Mouse (Mus musculus) spleen, embryonic (tissue): Measurements from ENCODE around the gene Zic5.

Experiments used
- CTCF ChIA-PET: fragments of 350-600 bp; sonication (Branson Sonifier 250); formaldehyde crosslinking; loops from one replicate; lab custom pipeline; 2022; lab: Charles Lee

Gene Zic5

DNA sequence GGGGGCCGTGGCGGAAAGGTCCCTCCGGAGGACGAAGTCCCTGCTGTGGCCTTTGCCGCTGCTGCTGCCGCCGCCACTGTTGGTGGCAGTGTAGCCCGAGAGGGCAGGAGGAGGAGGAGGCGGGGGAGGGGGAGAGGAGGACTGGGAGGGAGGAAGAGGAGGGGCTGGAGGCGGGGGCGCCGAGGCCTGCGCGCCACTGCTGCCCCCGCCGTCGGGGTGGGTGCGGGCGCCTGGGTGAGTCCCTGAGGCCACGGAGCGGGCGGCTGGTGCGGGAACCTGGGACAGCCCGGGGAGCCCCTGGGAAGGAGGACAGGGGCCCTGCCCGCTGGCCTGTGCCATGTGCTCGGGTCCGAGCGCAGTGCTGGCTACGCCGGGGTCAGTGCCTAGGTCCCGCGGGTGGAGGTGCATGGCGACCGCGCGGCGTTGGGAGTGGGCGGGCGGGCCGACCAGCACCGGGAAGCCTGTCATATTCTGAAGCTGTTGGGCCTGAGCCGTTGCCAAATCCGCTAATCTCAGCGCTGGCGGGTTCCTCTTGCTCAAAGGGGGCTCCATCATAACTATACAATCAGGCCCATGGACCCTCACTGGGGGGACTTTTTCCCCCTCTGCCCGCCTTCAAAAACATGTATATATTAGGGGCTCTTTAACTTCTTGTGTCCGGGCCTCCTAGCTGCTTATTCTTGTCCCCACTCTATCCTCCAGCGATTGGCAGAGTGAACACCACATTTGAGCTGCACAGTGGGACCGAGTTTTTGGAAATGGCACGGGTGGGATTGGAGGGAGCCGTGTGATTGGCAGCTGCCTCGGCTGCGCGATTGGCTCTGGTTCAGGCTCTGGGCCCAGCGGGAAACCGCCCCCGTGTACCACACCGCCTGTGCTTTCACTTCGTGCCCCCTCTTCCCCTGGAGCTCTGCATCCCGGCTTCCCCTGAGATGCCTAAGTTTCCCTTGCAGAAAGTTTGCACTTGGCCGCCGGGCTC lies at the start of gene Zic5:
Zic5 (minus strand) TSS at position 915 of the 979 bp plus-strand sequence.
- CTCF ChIA-PET: interaction anchor here (0.7 kb wide), 2 partner anchors 14 to 22 kb away, joined by 3 to 6 read pairs; no protein-coding TSS in a partner anchor

DNA sequence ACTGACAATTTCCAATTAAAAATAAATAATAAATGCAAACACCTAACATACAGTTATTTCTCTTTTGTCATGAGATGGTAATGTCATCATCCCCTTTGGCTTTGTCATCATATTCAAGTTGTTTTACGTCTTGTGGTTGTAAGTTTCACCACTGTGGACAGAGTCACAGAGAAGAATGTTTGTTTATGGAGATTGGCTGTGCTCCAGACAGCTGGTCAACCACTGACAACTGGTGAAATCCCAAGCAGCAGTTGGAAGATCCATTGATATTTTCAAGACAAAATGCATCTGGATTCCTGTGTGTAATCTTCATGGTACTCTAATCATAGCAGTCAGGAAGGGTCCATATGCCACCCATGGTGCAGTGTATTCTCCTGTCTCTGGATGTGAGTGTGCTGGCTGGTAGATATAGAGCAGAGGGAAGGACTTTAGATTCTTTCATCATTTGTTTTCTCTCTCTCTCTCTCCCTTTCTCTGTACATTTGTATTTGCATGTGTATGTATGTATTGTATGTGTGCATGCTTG lies 48.1 kb upstream of the Zic5 start:
- CTCF ChIA-PET: no interaction called here

DNA sequence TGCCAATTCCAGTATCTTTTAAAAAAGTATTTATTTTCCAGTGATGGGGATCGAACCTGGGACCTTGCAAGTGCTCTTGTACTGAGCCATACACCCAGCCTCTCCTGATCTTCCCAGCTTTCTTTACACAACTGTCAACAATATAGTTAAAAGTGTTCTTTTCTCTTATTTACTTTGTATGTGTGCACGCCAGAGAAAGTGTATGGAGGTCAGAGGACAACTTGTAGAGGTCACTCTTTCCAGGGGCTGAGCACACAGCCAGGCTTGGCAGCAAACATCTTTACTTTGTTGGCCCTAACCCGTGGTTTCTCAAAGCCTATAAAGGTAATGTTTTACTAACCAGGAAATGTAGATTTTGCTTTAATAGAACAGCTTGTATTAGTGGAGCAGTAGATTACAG lies 46.0 kb upstream of the Zic5 start:
- CTCF ChIA-PET: no interaction called here

DNA sequence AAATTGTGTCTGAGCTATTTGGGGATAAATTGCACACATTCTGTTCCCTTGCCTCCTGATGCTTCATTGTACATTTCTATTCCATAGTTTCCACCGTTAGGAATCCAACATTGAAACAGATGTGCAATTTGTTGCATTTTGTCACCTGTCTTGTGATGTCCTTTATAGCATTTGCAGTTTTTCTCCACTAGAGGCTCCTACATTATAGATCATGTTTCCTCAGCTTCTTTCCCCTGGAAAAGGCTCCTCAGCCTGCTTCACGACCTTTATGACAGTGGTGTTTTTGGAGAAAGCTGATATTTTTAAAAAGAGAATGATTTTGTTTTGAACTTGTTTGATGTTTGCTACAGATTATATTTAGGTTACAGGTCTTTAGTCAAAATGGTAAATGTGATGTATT lies 43.6 kb upstream of the Zic5 start:
- CTCF ChIA-PET: interaction anchor here (0.6 kb wide), 1 partner anchor 26 kb away, joined by 3 read pairs; no protein-coding TSS in a partner anchor

DNA sequence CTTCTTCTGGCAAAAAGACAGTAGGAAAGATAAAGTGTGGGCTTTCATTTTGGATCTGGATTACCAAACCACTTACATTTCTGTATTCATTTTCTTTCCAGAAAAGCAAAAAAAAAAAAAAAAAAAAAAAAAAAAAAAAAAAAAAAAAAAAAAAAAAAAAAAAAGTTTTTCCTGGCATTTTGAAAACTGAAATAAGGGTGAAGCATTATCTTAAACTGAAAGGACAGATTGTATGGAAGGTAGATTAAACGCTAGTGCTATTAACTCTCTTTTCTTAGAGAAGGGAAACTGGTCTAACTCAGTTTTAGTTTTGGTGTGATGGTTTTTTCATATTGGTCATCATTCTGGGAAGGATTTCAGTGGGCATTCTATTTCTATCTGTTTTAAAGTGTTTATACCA lies 26.5 kb upstream of the Zic5 start:
- CTCF ChIA-PET: no interaction called here

DNA sequence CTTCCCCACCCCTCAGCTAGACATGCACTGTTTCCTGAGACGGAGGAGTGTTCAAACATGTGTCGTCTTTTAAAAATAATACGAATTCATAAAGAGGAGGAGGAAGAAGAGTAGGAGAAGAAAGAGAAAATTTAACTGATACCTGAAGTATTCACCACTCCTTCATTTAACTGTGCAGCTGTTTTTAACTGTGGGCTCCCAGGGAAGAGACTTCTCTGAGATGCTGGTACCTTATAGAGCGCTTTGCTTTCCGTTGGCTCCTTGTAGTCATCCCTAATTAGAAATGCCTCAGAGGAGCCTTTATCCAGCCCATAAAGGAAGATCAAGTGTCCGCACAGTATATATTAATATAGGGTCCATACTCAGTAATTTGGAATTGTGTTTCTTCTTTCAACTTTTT lies 26.0 kb upstream of the Zic5 start:
- CTCF ChIA-PET: interaction anchor here (0.9 kb wide), 1 partner anchor 23 kb away, joined by 3 read pairs; no protein-coding TSS in a partner anchor

DNA sequence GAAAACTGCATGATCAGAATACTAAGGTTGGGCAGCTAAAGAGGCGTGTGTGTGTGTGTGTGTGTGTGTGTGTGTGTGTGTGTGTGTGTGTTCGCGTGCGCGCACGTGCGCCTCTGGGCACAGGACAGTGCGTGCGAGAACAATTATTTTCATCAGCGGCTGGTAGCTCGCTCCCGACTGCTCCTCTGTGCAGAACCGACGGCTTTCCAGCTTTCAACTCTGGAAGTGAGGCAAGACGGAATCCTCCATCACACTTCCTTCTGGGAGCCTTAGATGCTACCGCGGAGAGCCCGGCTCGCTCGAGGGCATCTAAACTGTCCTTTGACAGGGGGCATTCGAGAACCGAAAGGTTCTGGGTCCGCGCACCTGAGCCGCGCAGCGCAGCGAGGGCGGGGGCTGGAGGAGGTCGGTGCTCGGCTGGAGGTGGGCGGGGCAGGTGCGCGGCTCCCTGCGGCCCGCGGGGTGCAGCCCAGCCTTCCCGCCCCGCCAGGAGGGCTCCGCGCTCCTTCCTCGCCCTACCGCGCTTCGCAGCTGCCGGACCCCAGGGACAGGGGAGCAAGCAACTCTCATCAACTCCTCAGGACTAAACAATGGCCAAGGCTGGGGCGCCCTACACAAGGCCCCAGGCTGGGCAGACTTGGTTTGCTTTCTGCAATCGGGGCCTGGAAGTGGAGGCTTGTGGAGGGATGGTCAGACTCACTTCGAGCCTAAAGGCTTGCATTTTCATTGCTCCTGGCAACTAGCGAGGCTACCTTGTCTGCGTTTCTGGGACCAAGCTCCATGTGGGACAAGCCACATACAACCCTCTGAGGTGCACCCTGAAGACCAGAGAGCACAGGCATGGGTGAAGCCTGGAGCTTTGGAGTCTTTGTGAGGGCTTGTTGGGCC lies 25.2 kb upstream of the Zic5 start, which contains the start of gene Gm10837:
Gm10837 (plus strand) TSS at position 146 of the 888 bp plus-strand sequence.
- CTCF ChIA-PET: interaction anchor here (0.6 to 0.9 kb wide), 2 partner anchors 22 to 225 kb away, joined by 3 to 5 read pairs; no protein-coding TSS in a partner anchor

DNA sequence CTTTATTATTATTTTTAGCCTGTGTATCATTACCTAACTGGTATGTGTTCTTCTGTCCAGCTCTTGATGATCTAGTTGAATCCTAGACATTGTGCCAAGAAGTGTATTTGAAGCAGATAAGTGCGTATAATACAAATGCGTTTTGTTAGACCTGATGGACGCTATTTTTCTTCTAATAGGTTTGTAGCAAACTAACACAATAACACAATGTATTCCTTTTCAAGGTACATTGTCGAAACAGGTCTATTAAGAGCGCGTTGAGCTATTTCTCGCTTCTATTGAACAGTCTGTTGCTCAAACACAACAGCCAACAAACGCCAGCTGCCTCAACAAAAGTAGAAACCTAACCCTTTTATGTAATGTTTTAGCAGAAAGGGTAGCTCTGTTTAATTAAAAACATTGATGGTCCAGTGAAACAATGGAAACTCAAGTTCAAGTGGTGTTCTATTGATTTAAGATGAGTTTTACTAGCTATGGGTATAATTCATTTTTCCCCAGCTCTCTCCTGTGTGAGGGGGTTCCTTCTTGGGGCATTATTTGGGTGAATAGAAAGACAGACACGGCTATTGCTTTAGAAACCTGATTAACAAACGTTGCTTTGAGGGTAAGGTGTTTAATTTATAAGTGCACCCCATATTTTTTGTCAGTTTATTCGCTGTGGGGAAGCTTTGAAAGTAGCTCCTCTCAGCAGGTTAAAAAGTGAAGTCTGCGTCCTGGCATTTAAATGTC lies 24.4 kb upstream of the Zic5 start:
- CTCF ChIA-PET: interaction anchor here (0.7 to 1.1 kb wide), 2 partner anchors 13 to 549 kb away, joined by 3 read pairs; no protein-coding TSS in a partner anchor

DNA sequence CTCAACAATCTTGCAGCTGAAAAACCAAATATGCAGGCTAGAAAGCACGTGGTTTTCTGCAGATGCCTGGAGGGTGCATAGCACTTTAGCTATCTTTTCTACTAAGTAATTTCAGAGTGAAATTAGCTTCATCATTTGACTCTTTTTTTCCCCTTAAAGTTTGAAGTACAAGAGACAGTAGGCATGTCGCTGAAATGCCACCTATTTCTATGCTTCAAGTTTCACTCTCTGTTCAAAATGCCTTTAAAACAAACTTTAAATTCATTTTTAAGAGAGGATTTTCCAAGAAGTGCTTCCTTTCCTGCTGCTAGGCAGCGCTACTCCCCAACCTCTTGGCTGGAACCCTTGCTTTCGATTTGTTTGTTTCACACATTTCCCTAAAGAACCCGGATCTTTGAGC lies 23.6 kb upstream of the Zic5 start:
- CTCF ChIA-PET: interaction anchor here (1.1 kb wide), 1 partner anchor 12 kb away, joined by 3 read pairs; no protein-coding TSS in a partner anchor

DNA sequence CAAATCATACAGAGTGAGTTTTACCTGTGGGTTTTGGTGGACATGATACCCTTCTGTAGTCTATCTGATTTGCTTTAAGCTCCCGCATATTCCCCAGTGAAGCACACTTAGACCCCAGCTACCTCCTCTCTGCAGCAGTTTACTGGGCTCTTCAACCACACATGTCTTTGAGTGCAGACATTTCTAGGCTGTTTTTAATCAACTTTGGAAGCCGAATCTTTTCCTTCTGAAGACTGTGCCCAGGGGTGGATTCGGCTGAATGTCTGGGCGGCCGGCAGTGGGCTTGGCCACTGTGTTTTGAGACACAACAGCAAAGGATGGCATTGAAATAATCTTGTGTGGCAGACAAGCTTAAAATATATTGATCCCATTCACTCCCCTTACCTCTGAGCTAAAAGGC lies 21.9 kb upstream of the Zic5 start:
- CTCF ChIA-PET: interaction anchor here (0.5 to 0.7 kb wide), 2 partner anchors 9 to 23 kb away, joined by 3 to 5 read pairs; no protein-coding TSS in a partner anchor

DNA sequence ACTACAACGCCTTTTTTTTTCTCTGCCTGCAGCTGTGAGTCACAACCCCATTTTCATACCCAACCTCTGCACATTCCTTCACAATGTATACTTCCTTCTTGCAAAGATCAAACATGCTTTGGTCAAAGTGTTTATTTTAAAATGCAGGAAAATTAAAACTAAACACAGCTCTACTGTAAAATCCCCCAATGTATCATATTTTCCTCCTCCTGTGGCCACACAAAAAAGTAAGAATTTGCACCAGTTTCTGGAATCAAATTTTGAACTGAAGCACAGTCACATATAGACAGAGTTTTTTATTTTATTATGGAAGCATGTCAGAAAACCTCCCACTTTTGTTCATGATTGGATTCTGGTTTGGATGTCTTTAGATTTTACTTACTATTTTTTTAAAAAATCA lies 21.1 kb upstream of the Zic5 start:
- CTCF ChIA-PET: interaction anchor here (0.5 kb wide), 1 partner anchor 22 kb away, joined by 3 read pairs; no protein-coding TSS in a partner anchor

DNA sequence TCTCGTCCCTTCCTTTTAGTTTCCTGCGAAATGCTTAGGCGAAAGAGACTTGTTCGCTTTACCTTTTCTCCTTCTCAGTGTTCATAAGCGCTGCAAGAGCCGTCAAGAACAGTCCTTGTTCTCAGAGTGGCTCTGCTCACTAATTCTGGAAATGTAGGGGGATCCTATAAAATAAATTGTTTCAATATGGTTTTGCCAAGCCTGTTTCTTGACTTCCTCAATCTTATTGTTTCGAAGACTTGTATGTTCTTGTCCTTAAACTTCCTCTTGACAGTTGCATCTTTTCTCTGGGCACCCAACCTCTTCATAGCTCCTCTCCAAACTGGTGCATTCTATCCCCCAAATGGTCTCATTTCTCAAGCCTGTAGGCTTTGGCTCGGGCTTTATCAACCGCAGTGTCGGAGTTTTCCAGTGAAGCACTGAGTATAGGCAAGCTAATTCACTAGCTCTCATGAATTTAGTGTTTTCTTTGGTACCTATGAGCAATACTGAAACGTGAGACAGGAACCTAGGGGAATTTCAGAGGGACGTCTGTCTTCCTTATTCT lies 20.2 kb upstream of the Zic5 start:
- CTCF ChIA-PET: no interaction called here

DNA sequence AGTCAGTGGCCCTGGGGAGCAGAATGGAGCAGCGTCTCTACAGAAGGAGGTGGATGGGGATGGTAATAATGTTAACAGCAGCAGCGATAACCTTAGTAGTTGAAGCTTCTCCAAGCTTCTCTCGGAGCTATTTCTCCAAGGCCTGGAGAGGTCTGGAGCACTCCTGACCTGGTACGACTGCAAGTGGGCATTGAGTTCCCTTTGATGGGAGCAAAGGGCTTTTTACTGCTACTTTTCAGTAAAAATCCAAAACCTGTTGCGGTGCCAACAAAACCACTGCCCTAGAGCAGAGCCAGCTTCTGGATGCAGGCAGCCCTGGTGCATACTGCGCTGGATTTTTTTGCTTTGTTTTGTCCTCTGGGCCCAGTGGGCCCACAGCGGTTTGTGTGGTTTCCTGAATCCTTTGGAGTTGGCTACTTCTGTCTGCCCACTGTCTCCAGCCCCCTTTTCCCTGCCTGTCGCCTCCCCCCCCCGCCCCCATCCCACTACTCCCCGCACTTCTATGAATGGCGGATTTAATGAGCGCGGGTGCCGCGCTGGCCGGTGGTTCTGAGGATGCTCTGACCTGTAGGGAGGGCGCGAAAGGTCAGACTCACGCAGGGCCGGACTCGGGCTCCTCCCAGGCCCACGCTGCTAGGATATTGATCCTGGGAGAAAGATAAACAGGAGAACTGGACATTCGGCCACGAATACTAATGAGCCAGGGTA lies 19.5 kb upstream of the Zic5 start:
- CTCF ChIA-PET: no interaction called here

DNA sequence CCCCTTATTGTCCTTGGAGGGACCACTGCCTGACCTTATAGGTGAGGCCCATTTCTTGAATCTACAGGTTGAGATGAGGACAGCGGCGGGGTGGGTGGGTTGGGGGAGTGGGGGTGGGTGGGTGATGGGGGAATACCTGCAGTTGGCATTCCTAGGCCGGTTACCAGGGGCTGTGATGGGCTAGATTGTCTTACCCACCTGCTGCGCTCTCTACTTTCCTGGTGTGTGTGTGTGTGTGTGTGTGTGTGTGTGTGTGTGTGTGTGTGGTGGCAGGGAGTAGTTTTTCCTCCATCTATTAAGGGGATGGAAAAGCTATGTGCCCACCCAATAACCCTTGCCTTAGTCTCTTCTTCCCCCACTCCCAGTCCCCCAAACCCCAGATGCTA lies 19.0 kb upstream of the Zic5 start:
- CTCF ChIA-PET: no interaction called here

DNA sequence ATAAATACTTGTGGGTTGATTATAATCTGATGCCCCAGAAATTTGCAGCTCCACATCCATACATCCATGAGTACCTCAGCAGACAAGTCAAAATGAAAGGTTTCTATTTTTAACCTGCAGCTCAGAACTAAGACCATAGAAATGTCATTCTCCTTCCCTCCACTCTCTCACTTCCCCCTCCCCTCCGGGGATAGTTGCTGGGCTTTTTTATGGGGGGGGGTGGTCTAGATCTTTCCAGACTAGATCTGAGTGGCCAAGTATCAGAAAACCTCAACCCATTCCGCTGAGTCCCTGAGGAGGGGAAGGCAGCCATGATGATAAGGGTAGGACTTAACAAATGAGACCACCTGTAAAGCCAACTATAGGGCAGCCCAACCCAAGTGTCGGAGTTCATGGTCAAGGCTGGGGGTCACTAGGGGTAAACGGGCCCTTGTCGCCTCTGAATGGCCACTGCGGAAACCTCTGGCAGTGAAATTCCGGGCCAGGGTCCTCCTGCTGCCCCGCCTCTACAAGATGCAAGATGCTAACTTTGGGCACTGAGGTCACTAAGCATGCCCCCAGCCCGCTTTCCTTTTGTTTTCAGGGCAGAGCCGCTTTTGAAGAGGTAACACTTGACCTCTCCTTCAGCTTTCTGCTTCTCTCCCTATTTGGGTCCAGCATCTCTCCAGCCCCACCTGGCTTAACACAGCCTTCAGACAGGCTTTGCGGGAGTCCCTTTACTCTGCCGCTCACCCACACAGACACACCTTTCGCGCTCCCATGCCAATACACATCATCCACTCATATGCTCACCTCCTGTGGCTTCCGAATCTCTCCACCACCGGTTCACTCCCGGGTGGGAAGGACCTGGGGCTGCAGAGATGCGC lies 18.3 kb upstream of the Zic5 start:
- CTCF ChIA-PET: interaction anchor here (0.6 to 0.7 kb wide), 2 partner anchors 26 to 1206 kb away, joined by 3 to 4 read pairs; no protein-coding TSS in a partner anchor

DNA sequence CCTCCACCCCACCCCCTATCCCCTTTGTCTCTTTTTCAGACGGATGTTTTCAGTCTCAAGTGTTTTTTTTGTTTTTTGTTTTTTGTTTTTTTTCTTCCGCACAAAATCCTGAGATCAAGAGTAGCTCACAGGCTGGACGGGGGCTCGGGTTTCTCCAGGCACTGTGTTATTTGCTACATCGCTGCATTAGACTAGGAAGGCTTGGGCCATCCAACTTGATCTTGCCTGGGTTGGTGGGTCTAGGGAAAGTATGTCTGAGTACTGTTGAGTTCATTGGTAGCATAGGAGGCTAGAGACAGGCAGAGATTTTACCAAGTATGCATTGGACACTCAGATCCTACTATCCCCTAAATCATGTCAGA lies 17.5 kb upstream of the Zic5 start:
- CTCF ChIA-PET: interaction anchor here (0.6 to 0.7 kb wide), 2 partner anchors 27 to 1205 kb away, joined by 3 to 4 read pairs; no protein-coding TSS in a partner anchor

DNA sequence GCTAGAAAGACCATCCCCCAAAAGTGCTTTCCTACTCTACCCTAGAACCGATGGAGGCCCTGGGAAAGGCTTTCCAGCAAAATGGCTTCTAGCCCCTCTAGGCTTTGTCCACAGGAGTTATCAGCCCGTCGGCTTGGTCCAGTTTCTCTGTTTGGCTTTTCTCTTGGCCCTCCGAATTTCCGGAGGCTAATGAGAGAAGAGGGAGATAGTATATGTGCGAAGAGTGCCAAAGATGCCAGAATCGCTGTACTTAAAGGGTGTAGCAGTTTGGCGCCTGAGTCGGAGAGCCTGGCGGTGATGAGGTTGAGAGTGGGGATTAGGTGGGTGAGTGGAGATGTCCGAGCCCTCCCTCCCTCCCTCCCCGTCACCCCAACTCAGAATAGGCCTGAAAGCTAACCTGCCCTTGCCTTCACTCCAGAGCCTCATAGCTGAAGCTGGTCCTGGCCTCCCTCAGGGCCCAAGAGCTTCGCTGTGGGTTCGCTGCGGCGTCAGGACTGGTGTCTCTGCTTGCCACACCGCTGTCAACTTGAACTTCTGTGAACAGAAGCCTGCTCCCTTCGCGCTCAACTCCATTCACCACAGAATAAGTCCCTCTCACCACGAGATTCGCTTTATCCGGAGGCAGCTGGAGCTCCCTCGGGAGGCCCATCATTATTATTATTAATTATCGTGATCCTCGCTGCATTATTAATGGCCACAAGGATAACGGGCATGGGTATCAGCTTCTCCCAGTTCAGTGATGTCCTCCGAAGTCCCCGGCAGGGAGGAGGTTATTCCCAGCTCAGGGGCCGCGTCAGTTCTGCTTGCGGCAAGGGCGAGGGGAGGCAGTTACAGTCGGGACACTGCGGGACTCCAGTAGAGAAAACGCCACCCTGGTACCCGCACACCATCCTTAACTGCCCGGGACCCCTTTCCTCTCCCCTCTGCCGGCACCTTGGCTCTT lies 16.9 kb upstream of the Zic5 start:
- CTCF ChIA-PET: interaction anchor here (0.6 kb wide), 2 partner anchors 27 to 143 kb away, joined by 3 read pairs; no protein-coding TSS in a partner anchor
